Mouse (Mus musculus): ENCODE data around the gene Chst11.

- TF ChIP-seq CTCF (IDR thresholded peaks at IDR 0.05; ENCODE audit: low read depth) (no peak), EP300 (IDR thresholded peaks at IDR 0.05; ENCODE audit: low read depth) (no peak)
Observed at GRCm38 (mm10) chr10:83119909-83120308, 134.6 kb downstream of the Chst11 start.
